Mouse (Mus musculus) MEL-GATA-1-ER (cell line): ENCODE measurements at regions not wholly inside any gene's neighbourhood (a gene's known extent, or its start where the extent isn't known, plus 50 kb on each side); places are given as distances from the start of the nearest gene placed in this dataset.

Source experiments
- DNase-seq: peaks from one replicate; pipeline ENCODE4 v3.0.0-alpha.2; 2012; ENCODE audit warnings: low read depth; ENCODE audit errors: extremely low read depth

DNA sequence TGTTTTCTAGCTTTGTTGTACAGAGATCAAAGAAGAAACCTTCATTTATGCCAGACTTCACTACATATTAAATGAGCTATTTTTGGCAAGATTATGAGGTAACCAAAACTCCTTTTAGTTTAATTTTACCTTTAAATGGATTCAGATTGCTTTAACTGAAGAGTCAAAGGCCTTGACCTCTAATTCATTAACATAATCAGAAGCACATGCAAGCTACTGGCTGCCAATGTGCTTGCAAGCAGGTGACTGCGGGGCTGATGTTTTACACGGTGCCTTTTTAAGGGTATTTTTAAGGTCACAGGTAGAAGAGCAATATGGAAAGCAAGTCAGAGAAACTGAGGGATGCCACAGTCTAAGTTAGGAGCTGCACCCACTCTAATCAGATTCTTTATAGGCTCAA lies 1066.0 kb upstream of the Zeb2 start:
- DNase-seq, result no peak

DNA sequence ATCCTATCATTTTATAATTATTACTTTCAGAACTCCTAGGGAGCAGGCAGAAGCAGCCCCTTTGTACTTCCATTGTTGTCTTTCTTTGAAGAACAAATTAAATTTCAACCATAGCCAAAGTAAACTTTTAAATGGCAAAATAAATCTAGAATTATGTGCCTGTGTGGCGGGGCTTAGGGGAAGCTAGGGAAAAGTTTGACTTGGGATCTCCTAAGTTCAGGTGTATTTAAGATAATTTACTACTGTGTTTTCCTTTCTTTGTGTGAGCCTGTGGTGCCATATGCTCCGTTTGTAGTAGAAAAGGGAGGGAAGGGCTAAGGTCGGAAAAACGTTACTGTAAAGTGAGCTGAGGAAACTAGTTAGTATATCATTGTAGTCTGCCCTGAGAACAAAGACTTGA lies 1062.5 kb upstream of the Zeb2 start:
- no peak for DNase-seq

DNA sequence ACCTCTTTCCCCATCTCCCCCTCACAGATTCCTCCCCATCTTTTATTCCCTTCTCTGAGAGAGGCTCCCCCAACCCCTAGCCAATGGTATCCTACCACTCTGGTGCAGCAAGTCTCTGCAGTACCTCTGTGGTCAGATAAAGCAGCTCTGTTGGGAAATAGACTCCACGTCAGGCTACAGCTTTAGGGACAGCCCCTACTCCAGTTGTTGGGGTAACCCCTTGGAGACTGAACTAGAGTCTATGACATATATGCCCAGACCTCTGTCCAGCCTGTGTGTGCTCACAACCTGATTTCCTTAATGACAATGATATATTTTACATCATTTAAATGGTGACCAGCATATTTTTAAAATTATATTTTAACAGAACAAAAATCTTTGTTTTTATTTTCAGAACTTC lies 1051.3 kb upstream of the Zeb2 start:
- DNase-seq, result no peak

DNA sequence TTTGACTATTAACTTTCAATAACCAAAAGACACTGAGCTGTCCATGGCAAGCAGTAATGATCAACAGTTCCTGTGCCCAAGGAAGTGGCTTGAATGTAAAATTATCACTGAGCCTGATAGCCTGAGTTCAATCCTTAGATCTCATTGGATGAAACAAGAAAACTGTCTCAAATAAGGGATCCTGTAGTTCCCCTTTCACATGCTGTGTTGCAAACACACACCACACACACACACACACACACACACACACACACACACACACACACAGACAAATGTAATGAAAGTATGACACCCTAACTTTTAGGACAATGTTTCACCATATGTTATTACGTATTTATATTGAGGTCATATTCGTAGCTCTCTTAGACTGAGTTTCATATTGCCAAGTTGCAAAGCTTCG lies 1032.7 kb upstream of the Zeb2 start:
- DNase-seq, result no peak

DNA sequence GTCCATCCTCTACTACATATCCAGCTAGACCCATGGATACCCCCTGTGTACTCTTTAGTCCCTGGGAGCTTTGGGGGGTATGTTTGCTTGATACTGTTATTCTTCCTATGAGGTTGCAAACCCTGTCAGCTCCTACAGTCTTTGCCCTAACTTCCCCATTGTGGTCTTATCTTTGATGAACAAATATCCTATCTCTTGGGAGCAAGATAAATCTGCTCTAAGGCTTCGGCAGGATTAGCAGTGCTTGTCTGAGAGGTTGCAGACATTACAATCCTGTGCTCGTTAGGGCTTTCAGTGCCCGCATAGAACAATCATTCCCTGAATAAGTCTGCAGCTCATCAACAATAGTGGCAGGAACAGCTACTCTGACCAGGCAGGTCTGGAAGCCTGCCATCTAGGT lies 1002.7 kb upstream of the Zeb2 start:
- DNase-seq, result peak; percentile 1

DNA sequence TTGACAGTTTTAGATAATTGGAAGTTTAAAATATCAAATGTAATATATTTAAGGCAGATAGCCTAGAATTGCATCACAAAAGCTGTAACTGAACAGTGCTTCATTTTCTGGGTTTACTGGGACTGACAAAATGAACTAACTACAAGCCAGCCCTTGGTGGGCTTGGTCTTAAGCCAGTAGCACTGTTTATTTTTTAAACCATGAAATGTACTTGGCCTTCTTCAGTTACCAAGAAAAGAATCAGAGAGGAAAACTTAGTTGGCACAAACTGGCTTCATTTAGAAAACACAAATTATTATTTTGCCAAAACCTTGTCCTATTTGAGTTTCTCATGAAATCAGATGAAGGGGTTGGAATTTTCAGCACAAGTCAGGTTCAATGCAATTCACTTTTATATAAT lies 989.8 kb upstream of the Zeb2 start:
- DNase-seq, result no peak

DNA sequence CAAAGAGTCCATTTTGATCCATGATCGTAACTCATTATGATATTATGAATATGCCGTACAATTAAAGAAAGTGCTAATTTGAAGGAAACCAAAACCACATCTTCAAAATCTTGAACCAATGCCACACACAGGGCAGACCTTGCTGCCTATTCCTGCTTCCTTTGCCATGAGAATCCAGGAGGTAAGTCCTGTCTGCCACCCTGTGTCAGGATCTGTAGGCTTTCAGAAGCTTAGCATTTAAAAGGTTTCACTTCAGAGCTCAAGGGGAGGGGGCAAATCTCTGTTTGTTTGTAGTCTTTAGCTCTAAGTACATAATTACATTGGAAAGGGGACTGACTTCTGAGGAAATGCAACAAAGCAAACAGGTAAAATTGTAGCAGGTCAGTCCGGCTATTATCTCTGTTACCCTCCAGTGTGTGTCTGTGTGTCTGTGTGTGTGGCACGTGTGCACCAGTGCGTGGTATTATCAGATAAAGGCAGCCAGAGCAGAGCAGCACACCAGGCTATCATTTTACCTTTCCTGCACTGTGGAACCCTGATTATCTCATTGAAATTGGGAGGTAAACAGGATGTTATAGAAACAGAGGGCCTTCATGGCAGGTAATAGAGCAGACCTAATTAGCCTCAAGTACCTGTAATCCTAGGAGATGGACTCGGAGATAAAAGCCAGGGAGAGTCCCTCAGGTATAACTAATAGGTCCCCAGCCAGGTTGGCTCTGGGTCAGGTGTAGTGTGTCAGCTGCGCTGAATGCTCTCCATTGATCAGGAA lies 948.0 kb upstream of the Zeb2 start:
- no peak for DNase-seq

DNA sequence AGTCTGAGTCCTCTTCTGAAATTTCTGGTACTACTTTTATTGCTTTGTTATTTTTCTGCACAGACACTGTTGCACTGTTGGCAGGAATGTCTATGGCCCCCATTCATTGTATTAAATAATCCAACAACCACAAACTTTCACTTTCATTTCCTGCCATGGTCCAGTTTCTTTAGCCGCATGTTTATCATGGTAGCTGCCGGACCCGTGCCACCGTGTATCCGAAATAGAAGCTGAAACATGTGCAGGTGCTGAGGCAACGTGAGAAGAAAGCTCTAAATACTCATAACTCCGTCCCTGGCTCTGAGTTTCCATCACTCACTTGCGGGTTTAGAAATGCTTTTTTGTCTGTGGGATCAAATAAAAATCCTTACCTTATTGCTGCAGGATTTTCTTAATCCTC lies 938.5 kb upstream of the Zeb2 start:
- DNase-seq, result no peak

DNA sequence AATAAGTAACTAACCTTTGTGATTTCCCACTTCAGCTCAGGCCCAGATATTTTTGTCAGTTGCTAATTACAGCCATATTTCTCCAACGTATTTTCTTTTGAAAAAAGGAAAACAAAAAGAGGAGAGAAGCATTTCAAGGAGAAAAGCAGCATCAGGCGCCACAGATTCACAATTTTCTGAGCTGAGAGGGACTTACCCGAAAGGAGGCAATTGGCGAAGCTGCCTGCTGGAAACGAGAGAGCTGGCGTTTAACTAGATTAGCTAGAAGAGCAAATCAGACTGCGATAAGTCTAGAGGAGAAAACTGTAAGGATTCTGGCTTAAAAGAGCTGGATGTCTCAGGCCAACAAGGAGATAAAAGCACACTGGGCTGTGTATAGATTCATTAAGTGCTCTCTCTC lies 937.7 kb upstream of the Zeb2 start:
- DNase-seq, result no peak

DNA sequence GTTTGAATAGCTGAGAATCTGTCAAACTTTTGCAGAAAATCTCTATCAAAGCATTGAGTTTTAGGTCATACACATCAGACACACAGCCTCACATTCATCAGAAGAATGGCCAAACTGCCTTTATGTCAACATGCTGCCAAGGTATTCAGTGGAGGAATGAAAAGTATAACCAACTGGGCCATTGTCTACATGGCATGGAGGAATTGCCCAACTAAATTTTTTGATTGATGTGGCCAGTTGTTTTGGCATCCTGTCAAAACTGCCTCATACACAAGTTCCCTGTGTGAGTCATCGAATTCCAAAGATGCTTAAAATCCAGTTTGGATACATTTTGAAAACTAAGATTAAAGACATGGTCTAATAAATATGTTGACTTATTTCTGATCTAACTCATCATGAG lies 904.7 kb upstream of the Zeb2 start:
- no peak for DNase-seq

DNA sequence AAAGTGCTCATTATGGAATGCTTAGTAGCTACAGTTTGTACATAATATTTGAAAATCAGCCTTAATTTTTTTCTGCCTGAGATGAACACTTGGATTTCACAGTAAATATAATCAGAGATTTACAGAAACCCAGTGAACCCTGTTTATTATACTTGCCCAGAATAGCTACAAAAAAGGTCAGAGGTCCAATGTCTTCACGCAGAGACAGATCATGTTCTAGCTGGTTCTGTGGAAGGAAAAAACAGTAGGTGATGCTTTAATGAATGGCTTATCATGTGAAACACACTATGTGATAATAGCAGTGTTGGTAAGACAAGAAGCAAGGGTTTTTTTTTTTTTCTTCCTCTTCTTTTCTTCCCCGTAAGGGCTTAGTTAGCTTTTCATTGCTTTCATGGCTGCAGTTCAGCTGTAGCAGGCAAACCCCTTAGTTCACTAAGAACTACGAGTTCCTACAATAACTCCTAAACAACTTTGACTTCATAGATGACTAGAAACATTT lies 896.6 kb upstream of the Zeb2 start:
- DNase-seq, result no peak

DNA sequence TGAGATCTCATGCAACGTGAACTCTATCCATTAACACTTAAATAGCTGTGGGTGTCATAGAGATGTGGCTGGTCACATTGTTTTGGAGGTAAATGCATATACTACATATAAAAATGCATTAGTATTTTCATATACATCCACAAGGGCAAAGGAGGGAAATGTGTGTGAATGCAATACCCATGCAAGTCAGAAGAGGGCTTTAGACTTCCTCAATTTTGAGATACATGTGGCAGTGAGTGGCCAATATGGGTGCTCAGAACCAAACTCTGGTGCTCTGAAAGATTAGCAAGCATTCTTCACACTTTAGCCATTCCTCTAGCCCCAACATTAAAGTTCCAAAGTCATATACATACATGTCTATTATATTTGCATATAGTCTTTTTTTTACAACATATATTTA lies 895.5 kb upstream of the Zeb2 start:
- DNase-seq, result peak; percentile 31

DNA sequence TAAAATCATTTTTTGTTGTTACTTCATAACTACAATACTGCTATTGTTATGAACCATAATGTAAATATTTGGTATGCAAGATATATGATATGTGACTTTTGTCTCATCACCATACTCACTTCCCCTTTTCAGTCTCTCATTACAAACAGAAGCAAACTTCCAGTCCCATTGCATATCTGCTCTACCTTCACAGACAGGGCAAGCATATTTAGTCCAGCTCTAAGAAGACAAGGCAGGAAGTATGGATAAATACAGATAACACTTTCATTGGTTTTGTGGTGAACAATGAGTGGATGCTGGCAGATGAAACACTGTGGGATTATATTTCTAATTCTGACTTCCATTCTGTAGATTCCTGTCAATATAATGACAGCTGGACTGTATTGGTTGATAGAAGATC lies 858.0 kb upstream of the Zeb2 start:
- peak; percentile 88 for DNase-seq

DNA sequence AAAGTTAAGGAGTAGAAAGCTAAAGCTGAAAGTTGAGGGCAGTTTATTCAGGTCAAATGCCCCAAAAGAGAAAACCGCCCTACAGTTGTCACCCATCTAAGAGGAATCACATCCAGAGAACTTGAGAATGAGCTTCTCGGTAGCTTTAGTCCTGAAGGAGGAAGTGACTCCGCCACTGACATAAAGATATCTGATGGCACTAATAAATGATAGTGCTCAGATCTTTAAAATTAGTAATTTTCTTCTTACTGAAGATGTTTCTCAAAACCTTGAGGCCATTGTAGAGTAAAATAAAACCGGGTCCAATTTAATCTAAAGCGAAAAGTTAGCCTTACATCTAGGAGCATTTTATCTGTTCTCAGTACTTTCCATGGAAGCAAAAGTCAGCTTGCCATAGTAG lies 851.4 kb upstream of the Zeb2 start:
- no peak for DNase-seq

DNA sequence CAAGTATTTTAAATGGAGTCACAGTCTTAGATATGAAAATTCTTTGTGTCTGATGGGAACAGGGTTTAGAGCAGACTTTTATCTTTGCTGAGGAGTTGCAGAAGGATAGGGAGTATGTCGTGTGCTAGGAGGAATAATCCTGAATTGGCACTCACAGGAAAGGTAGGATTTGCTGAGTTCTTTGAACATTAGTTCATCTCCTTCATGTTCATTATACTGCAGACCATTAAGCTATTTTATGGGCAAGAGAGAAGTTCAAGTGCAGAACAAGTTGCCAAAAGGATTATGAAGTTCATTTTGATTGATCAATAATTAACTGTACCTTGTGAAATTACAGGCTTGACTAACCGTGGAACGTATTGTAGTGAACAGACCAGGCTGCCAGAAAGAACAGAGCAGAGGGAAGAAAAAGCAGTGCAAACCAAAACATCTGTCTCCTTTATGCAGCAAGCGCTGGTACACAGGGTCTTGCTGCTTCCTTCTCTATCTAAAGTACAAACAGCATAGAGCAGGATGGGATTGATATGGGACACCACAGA lies 839.7 kb upstream of the Zeb2 start:
- no peak for DNase-seq

DNA sequence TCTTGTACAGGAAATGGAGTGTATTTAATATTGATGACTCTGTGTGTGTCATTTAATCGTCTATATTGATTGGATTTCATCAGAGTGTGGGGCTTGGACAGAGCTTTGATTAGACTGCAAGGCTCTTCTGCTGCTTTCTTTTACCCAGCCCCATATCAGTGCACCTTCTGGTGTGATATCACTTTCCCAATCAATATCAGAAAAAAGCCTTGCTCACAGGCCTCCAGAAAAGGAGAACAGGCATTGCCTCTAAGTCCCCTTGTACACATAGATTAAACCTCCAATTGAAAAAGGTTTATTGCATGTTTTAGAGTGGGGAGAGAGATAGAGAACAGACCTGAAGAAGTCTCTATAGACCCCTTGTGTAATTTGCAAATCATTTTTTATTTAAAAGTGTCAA lies 831.6 kb upstream of the Zeb2 start:
- no peak for DNase-seq

DNA sequence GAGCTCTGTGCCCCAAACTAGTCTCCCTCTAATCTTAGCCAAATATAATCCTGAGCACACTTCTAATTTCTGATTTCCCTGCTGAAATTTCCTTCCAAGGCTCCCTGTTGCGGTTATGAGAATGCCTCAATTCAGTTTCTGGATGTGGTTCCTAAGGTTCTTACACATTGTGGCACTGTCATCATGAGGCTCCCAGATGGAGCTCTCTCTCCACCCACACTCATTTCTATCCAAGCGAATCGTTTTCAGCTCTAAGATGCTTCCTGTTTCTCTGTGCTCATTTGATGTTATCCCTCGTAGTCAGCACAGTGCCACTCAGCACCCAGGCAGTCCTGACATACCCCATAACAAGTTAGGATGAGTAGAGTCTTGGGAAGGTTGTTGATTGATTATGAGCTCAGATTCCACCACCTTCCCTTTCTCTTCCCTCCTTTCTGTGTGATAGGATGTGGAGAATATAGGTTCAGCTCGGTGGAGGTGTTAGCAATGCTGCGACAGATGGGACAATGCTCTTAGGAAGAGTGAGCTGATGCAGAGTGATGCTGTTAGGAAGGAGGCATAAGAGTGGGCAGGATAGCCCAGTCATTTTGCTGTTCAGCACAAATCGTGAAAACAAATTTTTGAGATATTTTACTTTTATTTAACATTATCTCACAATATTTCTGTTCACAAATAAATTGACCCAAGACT lies 808.7 kb upstream of the Zeb2 start:
- no peak for DNase-seq

DNA sequence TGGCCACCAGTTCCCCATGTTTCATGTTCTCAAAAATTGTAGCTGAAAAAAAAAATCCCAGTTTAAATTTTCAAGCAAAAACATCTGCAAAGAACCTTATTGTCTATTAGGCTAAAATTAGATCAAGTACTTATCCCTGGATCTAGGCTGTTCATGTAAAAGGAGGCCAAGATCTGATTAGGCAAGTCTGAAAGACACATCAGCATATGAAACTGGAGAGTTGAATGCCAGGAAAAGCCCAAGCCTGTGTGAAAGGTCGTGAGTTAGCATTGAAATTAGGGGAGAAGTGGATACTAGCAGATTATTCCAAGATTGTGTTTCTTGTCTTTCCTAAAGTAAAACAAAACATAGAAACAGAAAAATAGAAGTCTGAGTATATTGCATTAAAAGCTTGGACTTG lies 791.7 kb upstream of the Zeb2 start:
- no peak for DNase-seq

DNA sequence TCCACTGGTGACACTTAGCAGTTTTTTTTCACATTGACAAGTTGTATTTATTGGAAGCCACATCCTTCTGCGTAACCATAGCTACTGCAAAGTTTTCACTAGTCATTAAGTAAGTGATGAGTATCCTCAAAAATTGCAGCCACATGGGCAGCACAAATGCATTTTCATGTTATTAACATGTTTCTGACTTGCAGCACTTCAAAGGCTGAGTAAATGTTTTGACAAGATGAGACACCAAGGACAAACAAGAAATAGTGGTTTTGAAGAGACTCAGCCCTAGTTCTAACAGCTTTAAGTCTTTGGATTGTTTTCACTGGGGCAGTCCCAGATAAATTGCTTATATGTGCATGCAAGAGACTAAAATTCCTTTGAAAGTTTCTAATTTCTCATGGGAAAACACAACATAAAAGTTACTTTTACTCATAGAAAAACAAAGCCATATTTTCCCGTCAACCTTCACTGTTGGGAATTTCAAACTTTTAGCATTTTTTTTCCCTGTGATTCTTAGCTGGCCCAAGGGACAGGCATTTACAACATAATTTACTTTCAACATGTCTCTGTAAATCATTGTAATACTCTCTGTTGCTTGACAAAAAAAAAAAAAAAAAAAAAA lies 787.5 kb upstream of the Zeb2 start:
- DNase-seq, result no peak

DNA sequence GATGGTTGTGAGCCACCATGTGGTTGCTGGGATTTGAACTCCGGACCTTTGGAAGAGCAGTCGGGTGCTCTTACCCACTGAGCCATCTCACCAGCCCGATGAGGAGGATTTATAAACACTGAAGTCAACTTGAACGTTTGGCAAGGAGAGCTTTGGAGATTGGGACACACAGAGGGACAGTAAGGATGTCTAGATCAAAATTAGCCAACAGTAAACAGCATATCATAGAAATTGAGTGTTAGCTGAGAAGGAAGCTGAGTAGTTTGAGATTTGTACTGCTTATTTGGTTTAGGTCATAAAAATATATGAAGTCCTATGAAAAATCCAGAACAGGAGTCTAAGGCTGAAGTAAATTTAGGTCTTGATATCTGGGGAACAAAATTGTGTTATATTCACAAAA lies 786.9 kb upstream of the Zeb2 start:
- DNase-seq, result no peak

DNA sequence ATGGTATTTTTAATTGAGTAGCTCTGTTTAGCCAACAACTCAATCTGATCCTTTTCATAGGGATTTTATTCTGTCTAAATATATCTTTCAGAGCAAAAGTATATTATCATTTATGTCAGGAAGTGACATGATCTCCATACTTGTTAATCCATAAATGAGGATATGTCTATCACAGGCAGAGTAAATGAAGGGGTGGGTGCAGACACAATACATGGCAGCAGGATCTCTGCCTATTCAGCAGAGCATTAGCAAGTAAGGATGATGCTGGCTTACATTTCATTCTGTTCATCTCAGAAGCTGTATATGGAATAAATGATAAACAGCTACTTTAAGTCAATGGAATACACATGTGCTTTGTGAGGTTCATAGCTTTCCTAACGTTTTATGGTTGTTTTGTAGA lies 786.2 kb upstream of the Zeb2 start:
- no peak for DNase-seq

DNA sequence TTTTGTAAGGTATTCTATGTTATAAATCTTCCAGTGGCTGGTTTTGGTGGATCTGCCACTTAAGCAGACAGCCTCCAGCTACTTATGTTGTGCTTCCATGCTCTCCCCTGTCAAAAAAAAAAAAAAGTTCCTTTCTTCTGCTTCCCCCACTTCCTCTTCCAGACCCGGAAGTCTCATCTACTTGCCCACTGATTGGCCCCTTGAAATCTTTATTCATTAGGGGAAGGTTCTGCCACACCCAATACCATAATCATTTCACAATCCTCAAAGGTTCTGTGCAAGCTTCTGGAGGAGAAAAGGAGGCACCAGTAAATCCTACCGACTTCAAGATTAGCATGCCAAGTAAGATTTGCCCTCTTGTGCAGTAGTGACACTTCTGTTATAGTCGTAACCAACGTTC lies 784.7 kb upstream of the Zeb2 start:
- DNase-seq, result no peak
